Mouse (Mus musculus) T-helper 2 cell (primary cell): ENCODE measurements around the gene Rnf222.

ENCODE experiments used
- in situ Hi-C: fragments of 300-600 bp; cut with MboI, MseI; formaldehyde crosslinking; loops from one replicate; pipeline ENCODE4 v1.15.1; 2025; ENCODE audit warnings: high pct_unique_total_duplicates

The Rnf222 gene

DNA sequence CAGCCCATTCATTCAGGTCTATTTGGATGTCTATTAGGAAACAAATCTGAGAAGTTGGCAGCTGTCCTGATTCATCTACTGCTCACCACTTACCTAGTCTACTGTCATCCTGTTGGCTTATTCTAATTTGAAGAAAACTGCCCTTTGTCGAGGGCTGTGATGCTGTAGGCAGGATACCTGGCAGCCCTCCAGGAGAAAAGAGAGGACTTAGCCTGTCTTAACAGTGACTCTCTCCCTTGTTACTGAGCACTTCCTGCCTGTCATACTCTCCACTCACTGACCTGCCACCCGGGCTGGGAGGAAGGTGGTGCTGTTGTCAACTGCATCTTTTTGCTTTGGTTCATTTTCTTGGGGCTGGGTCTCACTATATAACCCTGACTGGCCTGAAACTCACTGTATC is 2.3 kb downstream of the Rnf222 start:
- in situ Hi-C loops, result no loop called here

DNA sequence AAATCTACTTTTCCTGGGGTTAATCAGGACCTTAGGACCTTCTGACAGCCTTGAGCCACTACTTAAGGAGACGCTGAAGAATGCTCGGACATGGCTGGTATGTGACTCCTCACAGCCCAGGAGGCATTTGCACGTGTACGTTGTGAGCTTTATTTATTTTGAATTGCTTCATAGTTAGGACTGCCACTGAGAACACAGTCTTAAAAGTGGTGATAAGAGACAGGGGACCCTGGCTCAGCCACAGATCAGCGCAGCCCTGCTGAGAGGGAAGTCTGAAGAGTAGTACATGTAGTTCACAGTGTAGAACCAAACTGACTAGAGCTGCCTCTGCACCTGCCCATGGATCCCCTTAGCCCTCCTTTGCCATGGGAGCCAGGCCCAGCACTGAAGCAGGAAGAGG is 3.5 kb downstream of the Rnf222 start:
- in situ Hi-C loops, result no loop called here

DNA sequence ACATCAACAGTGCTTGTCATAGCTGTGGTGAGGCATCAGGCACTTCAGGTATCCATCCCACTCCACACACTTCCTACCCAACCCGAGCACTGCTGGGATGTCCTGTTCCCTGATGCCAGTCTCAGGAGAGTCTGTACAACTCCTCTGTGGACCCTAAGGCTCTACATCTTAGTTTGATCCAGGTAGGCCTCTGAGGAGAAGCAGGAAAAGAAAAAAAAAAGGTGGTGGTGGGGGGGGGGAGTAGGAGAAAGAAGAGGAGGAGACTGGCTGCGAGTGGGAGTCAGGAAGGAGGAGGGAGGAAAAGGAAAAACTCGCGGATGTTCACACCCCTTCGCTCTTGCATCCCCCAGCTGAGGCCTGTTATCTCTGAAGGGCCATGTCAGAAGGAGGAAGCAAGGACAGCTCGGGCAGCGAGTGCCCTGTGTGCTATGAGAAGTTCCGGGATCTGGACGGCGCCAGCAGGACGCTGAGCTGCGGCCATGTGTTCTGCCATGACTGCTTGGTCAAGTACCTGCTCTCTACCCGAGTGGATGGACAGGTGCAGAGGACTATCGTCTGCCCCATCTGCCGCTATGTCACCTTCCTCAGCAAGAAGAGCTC is 4.0 kb downstream of the Rnf222 start:
- in situ Hi-C loops, result no loop called here

DNA sequence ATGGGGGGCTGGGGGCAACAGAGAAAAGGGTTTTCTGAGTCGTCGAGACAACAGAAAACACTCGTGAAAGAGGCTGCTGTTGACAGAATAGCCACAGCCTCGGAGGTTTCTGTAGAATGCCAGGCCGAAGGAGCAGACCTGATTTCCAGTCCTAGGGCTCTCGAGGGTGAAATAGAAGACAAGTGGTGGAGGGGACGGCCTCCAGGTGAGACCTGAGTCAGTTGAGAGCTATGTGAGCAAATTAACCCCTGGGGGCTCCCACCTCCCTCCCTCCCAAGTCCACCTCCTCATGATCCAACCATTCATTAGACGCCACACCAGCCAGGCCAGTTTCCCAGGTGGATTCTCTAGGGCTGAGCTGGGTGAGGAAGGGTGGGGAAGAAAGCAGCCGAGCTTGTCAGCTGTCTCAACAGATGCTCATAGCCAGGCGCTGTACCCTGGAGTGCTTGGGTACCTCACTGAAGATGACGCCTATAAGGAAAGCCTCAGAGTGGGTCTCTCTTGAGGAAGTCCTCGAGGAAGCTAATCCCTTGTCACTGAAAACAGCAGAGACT is 5.6 kb downstream of the Rnf222 start:
- in situ Hi-C loops, result no loop called here

DNA sequence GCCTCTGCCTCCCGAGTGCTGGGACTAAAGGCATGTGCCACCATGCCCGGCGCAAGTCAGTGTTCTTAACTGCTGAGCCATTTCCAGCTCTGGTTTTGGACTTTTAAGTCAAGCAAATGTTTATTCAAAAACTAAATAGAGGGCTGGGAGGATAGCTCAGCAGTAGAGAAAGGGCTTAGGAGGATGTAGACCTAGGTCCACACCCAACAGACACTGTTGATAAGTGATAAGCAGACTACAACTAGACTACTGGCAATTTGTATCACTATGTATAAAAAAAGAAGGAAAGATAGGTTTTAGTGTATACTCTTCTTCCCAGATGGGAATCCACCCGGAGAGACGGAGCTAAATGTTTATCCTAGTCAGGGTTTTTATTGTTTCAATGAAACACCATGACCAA is 7.9 kb downstream of the Rnf222 start:
- in situ Hi-C loops, result no loop called here

DNA sequence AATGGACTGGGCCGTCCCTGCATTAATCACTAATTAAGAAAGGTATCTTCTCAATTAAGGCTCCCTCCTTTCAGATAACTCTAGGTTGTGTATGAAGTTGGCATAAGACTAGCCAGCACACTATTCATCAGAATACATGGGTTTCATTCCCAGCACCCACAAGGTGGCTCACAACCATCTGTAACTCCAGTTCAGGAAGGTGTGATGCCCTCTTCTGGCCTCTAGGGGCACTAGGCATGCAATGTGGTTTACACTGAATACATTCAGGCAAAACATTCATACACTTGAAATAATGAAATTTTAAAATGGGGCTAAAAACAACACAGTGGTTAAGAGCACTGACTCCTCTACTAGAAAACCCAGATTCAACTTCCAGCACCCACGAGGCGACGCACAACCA is 8.8 kb downstream of the Rnf222 start:
- in situ Hi-C loops, result no loop called here

DNA sequence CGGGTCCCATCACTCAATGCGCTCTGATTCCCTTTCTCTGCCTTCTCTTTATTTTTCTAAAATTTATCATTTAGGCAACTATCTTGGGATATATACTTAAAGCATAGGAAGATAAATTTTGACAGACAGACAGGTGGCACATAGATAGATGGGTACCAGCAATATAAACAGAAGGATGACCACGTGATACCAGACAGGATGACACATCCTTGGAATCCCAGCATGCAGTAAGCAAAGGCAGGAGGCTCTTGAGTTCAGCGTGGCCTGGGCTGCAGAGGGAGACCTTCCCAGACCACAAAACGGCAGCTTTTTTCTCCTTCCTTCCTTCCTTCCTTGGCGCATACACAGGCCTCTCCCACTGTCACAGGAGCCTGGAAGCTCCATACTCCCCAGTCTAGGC is 9.5 kb downstream of the Rnf222 start:
- in situ Hi-C loops, result no loop called here

DNA sequence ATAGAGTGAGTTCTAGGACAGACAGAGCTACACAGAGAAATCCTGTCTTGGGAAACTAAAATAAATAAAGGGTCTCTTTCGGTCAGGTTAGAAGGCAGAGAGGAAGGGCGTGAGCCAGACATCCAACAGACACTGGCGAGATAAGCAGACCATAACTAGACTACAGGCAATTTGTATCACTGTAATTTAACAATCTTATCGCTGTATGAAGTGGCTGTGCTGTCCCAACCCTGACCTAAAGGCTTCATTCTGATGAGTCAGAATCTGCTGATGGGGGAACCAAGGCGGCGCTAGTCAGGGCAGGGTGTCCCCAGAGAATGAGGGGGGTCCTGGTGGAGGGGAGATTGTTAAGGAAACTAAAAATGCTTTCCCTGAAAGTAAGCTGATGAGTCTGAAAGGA is 10.4 kb downstream of the Rnf222 start:
- in situ Hi-C loops, result no loop called here

DNA sequence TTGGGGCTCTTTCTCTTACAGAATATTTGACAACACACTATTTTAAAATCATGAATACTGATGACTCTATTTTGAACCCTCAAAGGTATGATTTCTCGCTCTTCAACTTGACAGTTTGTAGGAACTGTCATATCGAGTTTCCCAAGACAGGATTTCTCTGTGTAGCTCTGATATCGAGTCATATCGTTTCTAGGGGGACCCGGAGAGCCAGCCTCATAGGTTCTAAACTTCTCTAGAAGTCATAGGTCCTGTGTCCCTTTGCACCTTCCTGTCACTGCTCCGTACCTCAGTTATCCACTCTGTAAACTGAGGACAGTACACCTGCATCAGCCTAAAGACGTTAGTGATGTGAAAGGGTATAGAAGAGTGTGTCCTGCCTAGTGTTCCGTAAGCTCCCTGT is 11.5 kb downstream of the Rnf222 start:
- in situ Hi-C loops, result no loop called here

DNA sequence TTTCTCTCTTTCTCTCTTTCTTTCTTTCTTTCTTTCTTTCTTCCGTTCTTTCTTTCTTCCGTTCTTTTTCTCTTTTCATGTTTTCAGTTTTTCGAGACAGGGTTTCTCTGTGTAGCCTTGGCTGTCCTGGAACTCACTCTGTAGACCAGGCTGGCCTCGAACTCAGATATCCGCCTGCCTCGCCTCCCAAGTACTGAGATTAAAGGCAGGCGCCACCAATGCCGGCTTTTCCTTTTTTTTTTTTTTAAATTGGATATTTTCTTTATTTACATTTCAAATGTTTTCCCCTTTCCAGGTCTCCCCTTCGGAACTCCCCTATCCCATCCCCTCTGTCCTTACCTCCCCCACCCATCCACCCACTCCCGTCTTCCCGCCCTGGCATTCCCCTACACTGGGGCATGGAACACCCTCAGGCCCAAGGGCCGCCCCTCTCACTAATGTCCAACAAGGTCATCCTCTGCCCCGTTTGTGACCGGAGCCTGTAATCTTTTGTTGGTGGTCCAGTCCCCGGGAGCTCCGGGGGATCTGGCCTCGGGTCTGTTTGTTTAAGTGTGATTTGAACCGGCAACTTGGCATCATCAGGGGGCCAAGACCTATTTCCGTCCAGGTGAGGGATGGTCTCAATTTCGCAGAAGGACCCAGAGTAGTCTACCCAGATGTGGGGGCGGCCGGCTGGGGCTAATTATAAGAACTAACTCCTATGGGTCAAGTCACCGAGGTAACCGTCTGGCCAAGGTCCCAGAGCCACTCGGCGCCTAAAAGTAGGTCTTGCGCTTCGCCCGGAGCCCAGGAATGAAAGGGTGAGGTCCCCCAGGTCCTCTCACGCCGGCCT is 12.4 kb downstream of the Rnf222 start:
- in situ Hi-C loops, result no loop called here

DNA sequence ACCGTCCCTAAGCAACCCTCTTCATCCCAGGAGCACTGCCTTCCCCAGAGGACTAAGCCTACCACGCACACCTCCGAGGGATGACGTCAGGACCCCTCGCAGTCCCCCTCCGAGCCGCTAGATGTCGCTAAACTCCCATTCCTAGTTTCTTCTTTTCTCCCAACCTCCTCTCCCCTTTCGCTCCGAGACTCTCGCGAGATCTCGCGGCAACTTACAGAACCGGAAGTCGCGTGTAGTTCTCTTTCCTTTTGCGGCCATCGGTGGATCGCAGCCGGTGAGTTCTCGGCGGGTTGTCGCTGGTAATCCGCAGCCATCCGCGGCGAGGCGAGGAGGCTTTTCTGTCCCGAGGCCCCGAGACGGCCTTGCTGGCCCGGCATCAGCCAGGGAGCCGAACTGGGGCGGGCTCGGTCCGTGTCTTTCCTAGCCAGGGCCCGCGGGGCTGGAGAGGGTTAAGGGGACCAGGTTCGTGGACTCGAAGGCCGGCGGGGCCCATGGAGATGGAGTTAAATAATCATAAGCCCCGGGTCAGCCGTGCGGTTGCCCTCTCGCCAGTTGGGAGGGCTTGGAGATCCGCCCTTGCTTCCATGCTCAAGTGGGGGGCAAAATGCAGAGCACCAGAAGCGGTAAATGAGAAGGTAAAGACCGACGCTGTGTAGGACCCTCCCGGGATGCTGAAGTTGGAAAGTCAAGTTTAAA is 13.1 kb downstream of the Rnf222 start, which contains the start of gene Rpl26:
Gene Rpl26 (plus strand): TSS at position 233 of the 696 bp plus-strand sequence.
- in situ Hi-C loops, result no loop called here

DNA sequence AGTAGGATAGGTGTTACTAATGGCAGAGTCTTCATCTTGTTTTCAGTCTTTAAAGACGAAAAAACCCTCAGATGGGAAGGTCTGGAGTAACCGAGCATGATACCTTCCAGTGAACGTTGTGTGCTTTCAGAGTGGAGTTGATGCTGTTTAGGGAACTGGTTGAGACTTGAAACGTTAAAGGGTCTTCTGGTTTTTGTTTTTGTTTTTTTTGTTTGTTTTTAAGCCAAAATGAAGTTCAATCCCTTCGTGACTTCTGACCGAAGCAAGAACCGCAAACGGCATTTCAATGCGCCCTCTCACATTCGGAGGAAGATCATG is 13.7 kb downstream of the Rnf222 start:
- in situ Hi-C loops, result no loop called here

DNA sequence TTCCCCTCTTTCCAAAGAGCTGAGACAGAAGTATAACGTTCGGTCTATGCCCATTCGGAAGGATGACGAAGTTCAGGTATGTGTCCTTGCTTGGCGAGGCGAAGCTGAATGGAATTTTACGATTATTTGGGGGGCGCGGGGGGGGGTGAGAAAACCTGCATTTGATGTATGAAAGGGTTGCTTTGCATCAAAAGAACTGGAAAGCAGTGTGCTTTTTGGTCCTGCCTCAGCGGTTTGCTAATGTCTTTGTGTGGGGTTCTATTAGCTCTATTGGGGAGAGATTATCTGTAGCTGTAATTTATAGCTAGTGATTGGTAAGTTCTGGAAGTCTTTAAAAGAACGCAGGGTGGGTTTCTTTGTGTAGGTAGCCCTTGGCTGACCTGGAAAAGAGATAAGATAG is 14.0 kb downstream of the Rnf222 start:
- in situ Hi-C loops, result no loop called here

DNA sequence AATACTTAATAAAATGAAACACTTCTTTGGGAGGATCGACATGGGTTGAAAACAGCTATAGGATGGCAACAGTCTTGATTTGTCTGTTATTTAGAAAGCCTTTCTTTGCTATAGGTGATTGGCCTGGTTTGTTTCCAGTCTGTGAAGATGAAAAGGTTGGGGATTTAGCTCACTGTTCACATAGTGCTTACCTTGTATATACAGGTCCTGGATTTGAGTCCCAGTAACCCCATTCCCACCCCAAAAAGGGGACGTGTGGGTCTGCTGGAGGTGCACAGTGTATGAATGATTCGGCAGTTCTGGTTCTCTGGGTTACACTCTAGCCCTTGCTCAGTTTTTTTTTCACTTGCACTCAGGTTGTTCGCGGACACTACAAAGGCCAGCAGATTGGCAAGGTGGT is 14.5 kb downstream of the Rnf222 start:
- in situ Hi-C loops, result no loop called here

DNA sequence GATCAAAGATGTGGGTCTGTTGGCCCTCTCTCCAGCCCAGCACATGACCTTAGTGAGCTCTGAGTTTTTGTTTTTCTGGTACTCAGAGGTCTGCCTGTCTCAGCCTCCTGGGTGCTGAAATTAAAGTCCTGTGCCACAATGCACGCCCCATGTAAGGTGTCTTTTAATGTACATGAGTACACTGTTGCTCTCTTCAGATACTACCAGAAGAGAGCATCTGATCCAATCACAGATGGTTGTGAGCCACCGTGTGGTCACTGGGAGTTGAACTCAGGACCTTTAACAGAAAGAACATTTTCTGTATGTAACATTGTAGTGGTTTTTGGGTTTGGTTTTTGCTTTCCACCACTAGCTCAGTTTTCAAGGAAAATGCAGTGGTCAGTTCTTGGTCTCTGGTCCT is 15.4 kb downstream of the Rnf222 start:
- in situ Hi-C loops, result no loop called here

DNA sequence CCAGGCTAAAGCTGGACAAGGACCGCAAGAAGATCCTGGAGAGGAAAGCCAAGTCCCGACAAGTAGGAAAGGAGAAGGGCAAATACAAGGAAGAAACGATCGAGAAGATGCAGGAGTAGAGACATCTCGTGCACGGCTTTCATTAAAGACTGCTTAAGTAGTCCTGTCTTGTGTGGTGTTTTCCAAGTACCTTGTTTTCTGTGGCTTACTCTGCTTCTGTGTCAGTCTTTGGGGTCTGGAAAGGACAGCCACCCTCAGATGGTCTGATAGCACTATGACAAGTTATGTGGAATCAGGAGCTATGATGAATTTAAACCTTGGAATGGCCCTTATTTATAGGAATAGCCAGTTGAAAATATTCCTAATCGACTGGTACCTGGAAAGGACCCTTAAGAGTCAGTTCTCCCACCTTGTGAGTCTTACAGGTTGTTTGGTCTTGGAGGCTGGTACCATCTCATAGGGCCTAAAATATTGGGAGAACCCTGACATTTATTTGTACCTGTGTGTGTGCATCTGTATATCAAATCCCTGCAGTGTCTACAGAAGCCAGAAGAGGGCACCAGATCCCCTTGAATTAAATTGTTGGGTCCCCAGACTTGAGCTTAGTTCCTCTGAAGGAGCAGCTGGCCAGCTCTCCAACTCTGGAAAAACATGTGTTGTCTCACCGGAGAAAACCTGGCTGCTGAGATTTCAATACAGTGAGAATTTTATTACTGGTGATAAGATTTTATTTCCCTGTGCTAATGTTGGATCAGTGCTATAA is 16.2 kb downstream of the Rnf222 start:
- in situ Hi-C loops, result loop anchor here (5.0 kb wide), 1 partner anchor 83 kb away; no protein-coding TSS in a partner anchor

DNA sequence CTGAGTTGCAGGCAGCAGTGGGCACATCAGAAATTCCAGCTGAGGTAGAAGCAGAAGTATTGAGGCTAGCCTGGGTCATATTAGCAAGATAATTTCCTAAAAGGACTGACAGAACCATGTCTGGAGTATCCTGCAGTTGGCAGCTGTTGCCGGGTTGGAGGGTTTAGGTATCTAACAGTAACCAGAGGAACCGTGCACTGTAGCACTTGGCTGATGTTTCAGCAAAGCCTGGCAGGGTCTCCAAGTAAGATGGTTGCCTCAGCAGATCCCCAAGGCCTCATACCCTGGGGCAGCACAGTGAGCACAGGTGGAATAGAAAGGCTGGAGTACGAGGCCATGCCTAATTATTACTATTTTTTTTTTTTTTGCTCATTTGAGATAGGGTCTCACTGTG is 16.8 kb downstream of the Rnf222 start:
- in situ Hi-C loops, result loop anchor here (5.0 kb wide), 1 partner anchor 82 kb away; no protein-coding TSS in a partner anchor

DNA sequence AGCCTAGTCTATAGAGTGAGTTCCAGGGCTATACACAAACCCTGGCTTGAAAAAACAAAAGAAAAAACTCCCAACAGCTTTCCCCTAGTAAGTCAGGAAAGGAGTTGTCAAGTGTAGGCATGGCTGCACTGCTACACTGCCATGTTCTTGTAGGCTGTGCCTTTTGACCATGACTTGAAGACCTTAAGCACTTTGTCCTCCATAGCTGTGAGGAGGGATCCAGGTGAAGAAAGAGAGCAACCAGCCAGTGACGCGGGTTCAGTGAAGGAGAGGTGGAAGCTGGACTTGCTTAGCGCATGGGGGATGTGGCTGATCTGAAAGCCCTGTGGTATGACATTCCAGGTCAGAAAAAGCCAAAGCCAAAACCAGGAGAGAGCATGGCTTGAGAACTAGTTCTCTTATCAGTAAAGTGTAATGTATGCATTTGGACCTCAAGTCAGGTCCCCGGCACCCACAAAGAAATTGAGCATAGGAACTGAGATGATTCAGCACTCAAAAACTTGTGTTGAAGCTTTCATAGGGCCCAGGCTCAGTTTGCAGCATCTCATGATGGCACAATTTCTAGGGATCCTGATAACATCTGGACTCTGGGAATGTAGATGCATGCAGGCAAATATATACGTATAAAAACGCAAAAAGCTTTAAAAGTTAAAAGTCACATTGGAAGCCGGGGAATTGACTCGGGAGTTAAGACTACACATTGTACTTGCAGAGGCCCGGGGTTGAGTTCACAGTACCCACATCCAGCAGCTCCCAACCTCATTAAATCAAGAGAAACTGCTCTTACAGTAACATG is 17.5 kb downstream of the Rnf222 start:
- in situ Hi-C loops, result loop anchor here (5.0 kb wide), 1 partner anchor 81 kb away; no protein-coding TSS in a partner anchor

DNA sequence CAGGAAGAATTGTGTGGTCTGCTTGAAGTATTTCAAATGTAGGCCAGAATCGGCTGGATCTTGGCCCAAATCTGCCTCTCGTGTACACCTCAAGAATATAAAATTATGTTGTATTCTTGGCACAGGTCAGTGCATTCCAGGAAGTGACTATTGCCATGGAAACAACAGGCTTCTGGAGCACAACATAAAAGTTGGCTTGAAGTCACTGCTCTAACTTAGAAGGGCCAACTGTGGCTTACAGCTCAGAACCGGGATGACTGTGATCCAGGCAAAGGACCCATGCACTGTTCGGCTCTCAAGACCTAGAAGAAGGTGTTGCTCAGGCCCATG is 18.1 kb downstream of the Rnf222 start:
- in situ Hi-C loops, result loop anchor here (5.0 kb wide), 1 partner anchor 81 kb away; no protein-coding TSS in a partner anchor

DNA sequence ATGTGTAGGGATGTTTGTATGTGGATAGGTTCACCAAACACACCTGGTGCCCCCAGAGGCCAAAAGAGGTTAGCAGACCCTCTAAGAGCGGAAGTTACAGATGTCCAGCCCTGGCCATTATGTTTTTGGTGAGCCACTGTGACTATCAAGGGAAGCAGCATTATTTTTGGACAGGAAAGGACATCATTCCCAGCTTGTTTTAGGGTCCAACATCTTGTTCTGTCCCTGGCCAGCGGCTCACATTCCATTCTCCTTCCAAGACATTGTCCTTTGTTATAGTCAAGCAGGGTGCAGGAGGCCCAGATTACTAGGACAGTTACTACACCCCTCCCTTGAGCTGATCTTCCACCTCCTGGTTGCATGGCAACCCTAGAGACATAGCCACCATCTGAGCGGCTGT is 18.9 kb downstream of the Rnf222 start:
- in situ Hi-C loops, result loop anchor here (5.0 kb wide), 1 partner anchor 80 kb away; no protein-coding TSS in a partner anchor
